Mouse (Mus musculus) liver, embryonic 14.5 days (tissue): Measurements from ENCODE around the gene Cnksr3.

Source experiments
- CTCF ChIP-seq: IDR thresholded peaks from 2 replicates; pipeline ENCODE4 v1.5.1; 2016; ENCODE audit warnings: antibody characterized with exemption, low read depth, control low read depth
- EP300 ChIP-seq: IDR thresholded peaks from 2 replicates; pipeline ENCODE4 v1.6.1; 2016; ENCODE audit warnings: antibody characterized with exemption, low read depth

GRCm38 (mm10) chr10:7126287-7126686 lies 85.8 kb downstream of the Cnksr3 start:
- TF ChIP-seq CTCF (no peak), EP300 (no peak)
